Mouse (Mus musculus): ENCODE data around the gene Gapdhs. TPM values are rescaled to one million over a fixed set of nuclear protein-coding genes. Genes with fewer than 3 reads are reported as not detected.

The Gapdhs gene
- polyA plus RNA-seq, 1 experiment = not detected

GRCm38 (mm10) chr7:30785154-30785553 is 41.7 kb upstream of the Gapdhs start:
- no peak for TF ChIP-seq FOSL1 (IDR thresholded peaks at IDR 0.05; ENCODE audit: insufficient read depth, low read length, poor library complexity, severe bottlenecking)
- no peak for TF ChIP-seq MYOD1 (IDR thresholded peaks at IDR 0.05; ENCODE audit: control insufficient read depth, insufficient read length, low read depth)
- no peak for TF ChIP-seq USF1 (IDR thresholded peaks at IDR 0.05; ENCODE audit: low read depth)
- no peaks in the 10 kb centered on the region for H3K79me3 ChIP-seq (ENCODE audit: low read depth)
- no peak overlapping the region for H3ac ChIP-seq (ENCODE audit: control insufficient read depth, insufficient read length, low read depth)
- no peaks in the 10 kb centered on the region for H3K36me3 ChIP-seq (ENCODE audit: control insufficient read depth, insufficient read depth)
- no peak overlapping the region for H3K4me3 ChIP-seq (ENCODE audit: insufficient read depth, poor library complexity, severe bottlenecking)
- H3K79me2 ChIP-seq (ENCODE audit: control insufficient read depth, insufficient read depth) = no peaks in the 10 kb centered on the region
- H3K27me3 ChIP-seq (ENCODE audit: control insufficient read depth, insufficient read depth, insufficient read length) = peaks cover 22% of the 10 kb centered on the region

DNA sequence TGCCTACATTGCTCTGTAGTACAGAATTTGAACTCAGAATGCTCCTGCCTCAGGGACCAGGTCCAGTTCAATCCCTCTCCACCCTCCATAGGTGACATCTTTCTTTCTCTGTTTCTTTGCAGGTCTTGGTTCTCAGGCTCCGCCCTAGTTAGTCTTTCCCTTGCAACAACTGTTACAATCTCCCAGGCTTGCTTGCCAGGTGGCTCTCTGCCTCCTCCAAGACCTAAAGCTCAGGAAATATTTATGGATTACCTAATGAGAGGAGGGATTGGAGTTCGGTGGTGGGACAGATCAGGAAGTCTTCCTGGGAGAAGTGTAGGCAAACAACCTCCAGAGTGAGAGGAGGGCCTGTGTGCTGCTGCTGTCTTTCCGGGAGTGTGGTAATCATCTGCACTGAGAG is 39.2 kb upstream of the Gapdhs start:
- Histone ChIP-seq H3K36me3 (ENCODE audit: control insufficient read depth, insufficient read depth) (no peaks in the 10 kb centered on the region), H3K27me3 (ENCODE audit: control insufficient read depth, insufficient read depth, insufficient read length) (peaks cover 18% of the 10 kb centered on the region), H3K79me2 (ENCODE audit: control insufficient read depth, insufficient read depth) (no peaks in the 10 kb centered on the region), H3ac (ENCODE audit: control insufficient read depth, insufficient read length, low read depth) (no peak overlapping the region), H3K4me3 (ENCODE audit: insufficient read depth, poor library complexity, severe bottlenecking) (no peak overlapping the region), H3K79me3 (ENCODE audit: low read depth) (no peaks in the 10 kb centered on the region)
- TF ChIP-seq FOSL1 (IDR thresholded peaks at IDR 0.05; ENCODE audit: insufficient read depth, low read length, poor library complexity, severe bottlenecking) (no peak), CEBPB (IDR thresholded peaks at IDR 0.05; ENCODE audit: low read depth) (no peak), CTCF (IDR thresholded peaks at IDR 0.05; ENCODE audit: control insufficient read depth, insufficient read depth, insufficient read length) (no peak), MYOG (IDR thresholded peaks at IDR 0.05; ENCODE audit: control insufficient read depth, extremely low read depth, insufficient read length) (no peak), MAX (IDR thresholded peaks at IDR 0.05) (no peak), USF1 (IDR thresholded peaks at IDR 0.05; ENCODE audit: low read depth) (no peak), MYOD1 (IDR thresholded peaks at IDR 0.05; ENCODE audit: control insufficient read depth, insufficient read length, low read depth) (no peak)

DNA sequence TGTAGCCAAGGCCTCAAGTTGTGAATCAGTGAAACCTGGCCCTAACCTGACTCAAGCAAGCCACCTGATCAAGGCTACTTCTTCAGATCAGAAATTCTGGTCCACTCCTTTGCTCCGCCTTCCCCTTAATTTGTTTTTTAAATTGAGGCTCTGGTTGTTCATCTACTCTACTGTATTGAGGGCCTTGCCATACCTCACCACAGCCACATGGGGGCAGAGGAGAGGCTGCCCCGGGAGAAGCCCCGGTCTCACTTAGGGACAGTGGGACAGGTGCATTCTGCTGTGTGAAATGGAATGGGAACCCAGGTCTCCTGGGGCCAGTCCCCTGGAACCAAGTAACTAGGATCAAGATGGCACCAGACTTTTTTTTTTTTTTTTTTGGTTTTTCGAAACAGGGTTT is 38.3 kb upstream of the Gapdhs start:
- Histone ChIP-seq H3K4me3 (ENCODE audit: insufficient read depth, poor library complexity, severe bottlenecking) (no peak overlapping the region), H3K27me3 (ENCODE audit: control insufficient read depth, insufficient read depth, insufficient read length) (peaks cover 13% of the 10 kb centered on the region), H3ac (ENCODE audit: control insufficient read depth, insufficient read length, low read depth) (no peak overlapping the region), H3K79me3 (ENCODE audit: low read depth) (no peaks in the 10 kb centered on the region), H3K79me2 (ENCODE audit: control insufficient read depth, insufficient read depth) (no peaks in the 10 kb centered on the region), H3K36me3 (ENCODE audit: control insufficient read depth, insufficient read depth) (no peaks in the 10 kb centered on the region)
- TF ChIP-seq USF1 (IDR thresholded peaks at IDR 0.05; ENCODE audit: low read depth) (no peak), CEBPB (IDR thresholded peaks at IDR 0.05; ENCODE audit: low read depth) (no peak), FOSL1 (IDR thresholded peaks at IDR 0.05; ENCODE audit: insufficient read depth, low read length, poor library complexity, severe bottlenecking) (no peak), CTCF (IDR thresholded peaks at IDR 0.05; ENCODE audit: control insufficient read depth, insufficient read depth, insufficient read length) (no peak), MAX (IDR thresholded peaks at IDR 0.05) (no peak), MYOG (IDR thresholded peaks at IDR 0.05; ENCODE audit: control insufficient read depth, extremely low read depth, insufficient read length) (no peak), MYOD1 (IDR thresholded peaks at IDR 0.05; ENCODE audit: control insufficient read depth, insufficient read length, low read depth) (no peak)

GRCm38 (mm10) chr7:30777911-30778310 is 34.4 kb upstream of the Gapdhs start:
- Histone ChIP-seq H3K27me3 (ENCODE audit: control insufficient read depth, insufficient read depth, insufficient read length) (no peaks in the 10 kb centered on the region), H3K36me3 (ENCODE audit: control insufficient read depth, insufficient read depth) (no peaks in the 10 kb centered on the region), H3K4me3 (ENCODE audit: insufficient read depth, poor library complexity, severe bottlenecking) (no peak overlapping the region), H3K79me2 (ENCODE audit: control insufficient read depth, insufficient read depth) (no peaks in the 10 kb centered on the region), H3ac (ENCODE audit: control insufficient read depth, insufficient read length, low read depth) (no peak overlapping the region), H3K79me3 (ENCODE audit: low read depth) (no peaks in the 10 kb centered on the region)
- no peak for TF ChIP-seq MYOG (IDR thresholded peaks at IDR 0.05; ENCODE audit: control insufficient read depth, extremely low read depth, insufficient read length)
- TF ChIP-seq MYOD1 (IDR thresholded peaks at IDR 0.05; ENCODE audit: control insufficient read depth, insufficient read length, low read depth) = no peak
- TF ChIP-seq USF1 (IDR thresholded peaks at IDR 0.05; ENCODE audit: low read depth) = no peak
- TF ChIP-seq CEBPB (IDR thresholded peaks at IDR 0.05; ENCODE audit: low read depth) = no peak
- TF ChIP-seq CTCF (IDR thresholded peaks at IDR 0.05; ENCODE audit: control insufficient read depth, insufficient read depth, insufficient read length) = no peak
- no peak for TF ChIP-seq MAX (IDR thresholded peaks at IDR 0.05)
- no peak for TF ChIP-seq FOSL1 (IDR thresholded peaks at IDR 0.05; ENCODE audit: insufficient read depth, low read length, poor library complexity, severe bottlenecking)

DNA sequence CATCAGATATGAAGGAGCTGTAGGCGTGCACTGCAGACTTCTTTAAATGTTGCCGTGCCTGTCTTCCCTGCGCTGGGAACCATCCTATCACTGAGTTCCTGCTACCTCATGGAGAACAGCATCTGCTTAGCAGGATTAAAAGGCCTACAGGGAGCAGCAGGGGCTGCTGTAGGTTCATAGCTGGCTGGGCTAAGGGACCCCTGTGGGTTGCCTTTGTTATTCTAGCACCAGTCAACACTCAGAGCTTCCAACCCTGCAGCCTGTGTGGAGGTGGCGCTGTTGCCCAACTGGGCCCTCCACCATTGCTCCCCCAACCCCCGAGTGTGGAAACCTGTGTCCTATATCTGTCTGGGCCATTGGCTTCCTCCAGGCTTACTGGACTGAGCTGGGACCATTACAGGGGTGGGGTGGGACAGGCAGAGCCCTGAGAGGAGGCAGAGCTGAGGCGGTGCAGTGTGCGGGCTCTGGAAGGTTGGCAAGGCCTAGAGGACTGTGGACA is 33.6 kb upstream of the Gapdhs start:
- no peaks in the 10 kb centered on the region for H3K79me3 ChIP-seq (ENCODE audit: low read depth)
- H3K27me3 ChIP-seq (ENCODE audit: control insufficient read depth, insufficient read depth, insufficient read length) = no peaks in the 10 kb centered on the region
- no peak overlapping the region for H3K4me3 ChIP-seq (ENCODE audit: insufficient read depth, poor library complexity, severe bottlenecking)
- no peaks in the 10 kb centered on the region for H3K79me2 ChIP-seq (ENCODE audit: control insufficient read depth, insufficient read depth)
- no peak overlapping the region for H3ac ChIP-seq (ENCODE audit: control insufficient read depth, insufficient read length, low read depth)
- no peaks in the 10 kb centered on the region for H3K36me3 ChIP-seq (ENCODE audit: control insufficient read depth, insufficient read depth)
- TF ChIP-seq MYOD1 (IDR thresholded peaks at IDR 0.05; ENCODE audit: control insufficient read depth, insufficient read length, low read depth) (no peak), CEBPB (IDR thresholded peaks at IDR 0.05; ENCODE audit: low read depth) (no peak), MYOG (IDR thresholded peaks at IDR 0.05; ENCODE audit: control insufficient read depth, extremely low read depth, insufficient read length) (no peak), MAX (IDR thresholded peaks at IDR 0.05) (no peak), CTCF (IDR thresholded peaks at IDR 0.05; ENCODE audit: control insufficient read depth, insufficient read depth, insufficient read length) (no peak), USF1 (IDR thresholded peaks at IDR 0.05; ENCODE audit: low read depth) (no peak)

- H3K36me3 ChIP-seq (ENCODE audit: control insufficient read depth, insufficient read depth) = no peaks in the 10 kb centered on the region
- TF ChIP-seq MYOD1 (IDR thresholded peaks at IDR 0.05; ENCODE audit: control insufficient read depth, insufficient read length, low read depth) (no peak), MYOG (IDR thresholded peaks at IDR 0.05; ENCODE audit: control insufficient read depth, extremely low read depth, insufficient read length) (no peak), USF1 (IDR thresholded peaks at IDR 0.05; ENCODE audit: low read depth) (no peak), CEBPB (IDR thresholded peaks at IDR 0.05; ENCODE audit: low read depth) (no peak), CTCF (IDR thresholded peaks at IDR 0.05; ENCODE audit: control insufficient read depth, insufficient read depth, insufficient read length) (no peak), FOSL1 (IDR thresholded peaks at IDR 0.05; ENCODE audit: insufficient read depth, low read length, poor library complexity, severe bottlenecking) (no peak), MAX (IDR thresholded peaks at IDR 0.05) (no peak)
- H3K79me2 ChIP-seq (ENCODE audit: control insufficient read depth, insufficient read depth) = no peaks in the 10 kb centered on the region
- H3K4me3 ChIP-seq (ENCODE audit: insufficient read depth, poor library complexity, severe bottlenecking) = no peak overlapping the region
- no peaks in the 10 kb centered on the region for H3K79me3 ChIP-seq (ENCODE audit: low read depth)
- no peaks in the 10 kb centered on the region for H3K27me3 ChIP-seq (ENCODE audit: control insufficient read depth, insufficient read depth, insufficient read length)
- H3ac ChIP-seq (ENCODE audit: control insufficient read depth, insufficient read length, low read depth) = no peak overlapping the region
Measured at GRCm38 (mm10) chr7:30776104-30776503, 32.6 kb upstream of the Gapdhs start.
